Mouse (Mus musculus) frontal cortex, postnatal 10 days (tissue): ENCODE results near the gene Cbwd1.
A peak's percentile ranks its signal among the peaks of the same experiment; 100 is the strongest.

ENCODE experiments used
- DNase-seq, 2 experiments: peaks; one replicate each; pipeline ENCODE4 v3.0.0; 2022; ENCODE audit warnings: low spot score in 2 of 2, mixed read lengths in 1 of 2

Cbwd1 gene

GRCm38 (mm10) chr19:24977991-24978390 is 16.6 kb upstream of the Cbwd1 start:
- no peak for DNase-seq

- no peak for DNase-seq
Observed at GRCm38 (mm10) chr19:24972701-24973390, 11.4 kb upstream of the Cbwd1 start.

GRCm38 (mm10) chr19:24971307-24971706 is 9.9 kb upstream of the Cbwd1 start:
- DNase-seq, result no peak

- no peak for DNase-seq
Observed at GRCm38 (mm10) chr19:24966941-24967340, 5.5 kb upstream of the Cbwd1 start.

GRCm38 (mm10) chr19:24966203-24966602 is 4.8 kb upstream of the Cbwd1 start:
- no peak for DNase-seq

- DNase-seq, result no peak
Observed at GRCm38 (mm10) chr19:24958531-24958930, 2.9 kb downstream of the Cbwd1 start.

GRCm38 (mm10) chr19:24945521-24946262 is 15.7 kb downstream of the Cbwd1 start:
- no peak for DNase-seq

GRCm38 (mm10) chr19:24937084-24937483 is 24.3 kb downstream of the Cbwd1 start:
- DNase-seq, result peak in 1 of 2 experiments; percentile 10

- DNase-seq, result no peak
Observed at GRCm38 (mm10) chr19:24929041-24929440, 32.4 kb downstream of the Cbwd1 start.

GRCm38 (mm10) chr19:24920866-24921265 is 40.5 kb downstream of the Cbwd1 start:
- no peak for DNase-seq

- DNase-seq, result no peak
Observed at GRCm38 (mm10) chr19:24908385-24909155, 52.8 kb downstream of the Cbwd1 start.

GRCm38 (mm10) chr19:24907655-24908054 is 53.8 kb downstream of the Cbwd1 start:
- DNase-seq, result no peak

GRCm38 (mm10) chr19:24902821-24903220 is 58.6 kb downstream of the Cbwd1 start:
- no peak for DNase-seq

GRCm38 (mm10) chr19:24902256-24902655 is 59.2 kb downstream of the Cbwd1 start:
- DNase-seq, result no peak

GRCm38 (mm10) chr19:24901666-24902065 is 59.7 kb downstream of the Cbwd1 start:
- DNase-seq, result no peak

- no peak for DNase-seq
Observed at GRCm38 (mm10) chr19:24900581-24901220, 60.7 kb downstream of the Cbwd1 start, which contains the start of gene Foxd4. Foxd4 (minus strand) TSS chr19:24901197.

GRCm38 (mm10) chr19:24899578-24900544 is 61.5 kb downstream of the Cbwd1 start:
- DNase-seq, result no peak

GRCm38 (mm10) chr19:24898737-24899577 is 62.5 kb downstream of the Cbwd1 start:
- DNase-seq, result peak in 1 of 2 experiments; percentile 11

GRCm38 (mm10) chr19:24897896-24898736 is 63.3 kb downstream of the Cbwd1 start:
- DNase-seq, result no peak
